Mouse (Mus musculus) left cerebral cortex, adult 11 months (tissue): ENCODE measurements around the gene Abraxas1.

Experiments used
- DNase-seq: peaks from one replicate; pipeline ENCODE4 v3.0.0; 2022; ENCODE audit warnings: low spot score

Abraxas1 gene

DNA sequence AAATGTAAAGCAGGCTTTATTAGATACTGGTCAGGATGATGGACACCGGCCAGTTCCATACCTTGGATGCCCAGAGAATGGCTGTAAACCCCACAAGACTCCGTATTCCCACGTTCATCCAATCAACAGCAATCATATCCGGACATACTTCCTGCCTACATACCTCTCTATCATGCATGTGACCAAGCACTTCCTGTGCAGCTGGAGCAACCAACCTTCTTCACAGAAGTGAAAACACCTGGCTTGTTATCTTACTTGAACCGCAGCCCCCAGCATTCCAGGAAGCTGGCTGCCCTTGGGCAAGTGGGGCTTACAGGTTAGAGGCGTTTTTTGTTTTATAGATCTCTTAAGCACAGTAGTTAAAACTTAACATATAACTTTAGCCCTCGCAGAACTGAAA, 2.1 kb upstream of the Abraxas1 start:
- no peak for DNase-seq

DNA sequence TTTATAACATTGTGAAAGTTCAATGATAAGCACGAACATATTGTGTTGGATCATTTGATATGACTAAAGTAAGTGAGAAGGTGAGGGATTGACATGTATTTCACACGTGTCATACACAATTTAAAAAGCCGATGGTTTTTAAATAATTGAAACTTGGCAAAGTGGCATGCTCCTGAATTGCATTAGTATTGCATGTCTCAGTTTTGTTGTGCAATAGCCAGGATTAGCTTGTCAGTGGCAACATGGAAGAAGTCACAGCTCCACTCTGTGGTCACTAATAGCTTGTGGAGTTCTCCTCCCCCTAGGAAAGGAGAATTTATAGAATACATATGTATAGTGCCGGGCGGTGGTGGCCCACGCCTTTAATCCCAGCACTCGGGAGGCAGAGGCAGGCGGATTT, 610 bp upstream of the Abraxas1 start:
- no peak for DNase-seq

DNA sequence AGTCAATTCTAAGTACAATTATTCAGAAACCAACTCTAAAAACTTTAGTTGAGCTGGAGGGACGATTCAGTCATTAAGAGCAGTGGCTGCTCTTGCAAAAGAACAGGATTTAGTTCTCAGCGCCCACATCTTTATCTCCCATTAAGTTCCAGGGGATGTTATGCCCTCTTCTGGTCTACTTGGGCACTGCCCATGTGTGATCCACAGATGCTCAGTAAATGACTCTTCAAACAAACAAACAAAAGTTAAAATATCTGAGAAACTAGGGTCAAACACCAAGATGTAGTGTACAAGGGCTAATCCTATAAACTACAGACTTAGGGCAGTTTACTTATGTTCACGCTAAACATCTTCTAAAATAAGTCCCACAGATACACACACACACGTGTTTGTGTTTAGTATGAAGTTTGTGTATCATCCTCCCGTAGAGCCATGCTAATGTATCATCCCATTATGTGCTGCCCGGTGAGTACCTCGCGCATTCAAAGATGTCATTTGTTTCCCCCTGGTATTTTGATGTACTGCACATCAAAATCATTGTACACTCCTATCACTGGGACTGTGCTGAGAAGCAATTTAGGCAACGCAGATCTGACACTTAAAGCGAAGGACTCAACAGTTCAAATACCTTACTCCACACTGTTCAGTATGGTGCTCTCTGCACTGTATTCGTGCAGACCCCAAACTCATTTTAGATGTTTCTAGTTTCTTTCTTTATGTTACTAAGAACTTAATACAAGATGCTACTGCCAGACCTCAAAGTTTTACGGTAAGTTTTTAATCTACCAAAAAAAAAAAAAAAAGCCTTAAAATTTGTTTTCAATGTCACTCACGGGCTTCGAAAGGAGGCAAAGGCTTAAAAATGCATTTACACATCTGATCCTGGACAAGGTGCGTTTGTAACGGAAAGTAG, 941 bp downstream of the Abraxas1 start:
- no peak for DNase-seq

DNA sequence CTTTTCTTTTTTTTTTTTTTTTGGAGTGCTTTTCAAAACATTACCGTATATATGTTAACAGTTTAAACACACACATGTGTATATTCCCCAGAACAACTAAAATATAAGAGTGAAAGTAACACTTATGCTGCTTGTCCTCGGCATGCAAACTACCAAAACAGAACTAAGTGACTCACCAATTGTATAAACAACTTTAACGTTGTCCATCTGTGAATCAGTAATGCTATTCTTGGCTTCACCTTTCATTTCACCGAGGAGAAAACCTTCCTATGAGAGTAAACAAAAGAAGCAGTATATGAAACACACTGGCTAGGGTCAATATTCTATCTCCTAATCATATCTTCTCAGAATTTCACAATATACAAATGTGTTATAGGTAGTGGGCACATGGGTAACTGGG, 2.4 kb downstream of the Abraxas1 start:
- DNase-seq: no peak

DNA sequence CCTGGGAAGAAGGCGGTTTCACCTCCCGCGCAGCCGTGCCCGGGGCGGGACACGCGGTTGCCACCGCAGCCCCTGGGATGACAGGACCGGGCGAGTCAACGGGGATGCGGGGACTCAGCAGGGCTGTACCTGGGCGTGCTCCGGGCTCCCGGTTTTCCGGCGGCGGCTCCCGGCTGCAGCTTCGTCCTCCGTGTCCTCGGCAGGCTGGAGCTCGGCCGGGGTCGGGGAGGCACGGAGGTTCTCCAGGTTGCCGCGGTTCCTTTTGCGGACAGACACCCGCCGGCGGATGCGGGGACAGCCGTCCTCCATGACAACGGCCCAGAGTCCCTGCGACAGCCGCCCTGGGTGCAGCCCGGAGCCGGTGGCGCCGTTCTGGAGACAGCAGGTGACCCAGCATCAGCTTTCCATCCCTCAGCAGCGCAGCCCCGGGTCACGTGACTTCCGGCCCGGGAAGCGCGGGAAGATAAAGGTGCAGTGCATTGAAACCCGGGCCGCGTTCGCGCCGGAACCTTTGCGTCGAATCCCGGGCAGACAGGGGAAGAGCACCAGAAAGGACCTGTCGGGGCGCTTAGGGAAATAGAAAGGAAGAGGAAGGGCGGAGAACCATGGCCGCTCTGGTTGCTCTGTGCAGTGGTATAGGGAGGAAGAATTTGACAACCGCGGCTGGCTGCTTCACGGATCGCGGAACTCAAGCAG, 22.5 kb downstream of the Abraxas1 start, which contains the start of the genes Helq and Mrps18c:
TSS of gene Helq (minus strand) at position 434 of the 696 bp plus-strand sequence.
TSS of gene Mrps18c (plus strand) at position 463 of the 696 bp plus-strand sequence.
- DNase-seq: peak; percentile 86

DNA sequence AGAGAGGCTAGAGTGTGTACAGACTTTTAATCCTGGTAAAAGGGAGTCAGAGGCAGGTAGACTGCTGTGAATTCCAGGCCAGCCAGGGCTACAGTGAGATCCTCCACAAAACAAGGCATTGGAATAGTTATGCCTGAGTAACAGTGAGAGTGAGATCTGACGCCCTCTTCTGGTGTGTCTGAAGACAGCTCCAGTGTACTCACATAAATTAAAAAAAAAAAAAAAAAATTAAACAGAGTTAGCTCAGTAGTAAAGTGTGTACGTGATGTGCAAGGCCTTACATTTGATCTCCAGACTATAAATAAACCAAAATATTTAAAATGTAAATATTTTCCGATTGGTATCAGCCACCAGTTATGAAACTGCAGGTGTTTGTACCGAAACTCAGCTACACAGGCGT, 26.7 kb downstream of the Abraxas1 start:
- DNase-seq: no peak

DNA sequence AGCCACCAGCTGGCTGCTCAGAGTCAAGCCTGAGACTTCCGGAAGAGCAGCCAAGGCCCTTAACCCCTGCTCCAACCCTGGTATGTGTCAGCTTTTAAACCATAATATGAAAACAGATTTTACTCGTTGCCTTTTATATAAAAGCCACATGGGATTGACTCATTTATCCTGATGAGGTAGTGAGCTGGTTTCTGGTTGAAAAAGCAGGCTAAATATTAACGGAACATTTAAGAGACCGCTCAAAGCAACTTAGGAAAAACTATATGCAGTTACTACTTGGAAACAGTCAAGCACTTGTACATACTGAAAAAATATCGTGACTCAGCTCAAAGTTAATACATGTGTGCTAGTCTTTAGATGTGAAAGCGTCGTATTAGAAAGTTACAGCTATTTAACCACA, 28.5 kb downstream of the Abraxas1 start:
- no peak for DNase-seq

DNA sequence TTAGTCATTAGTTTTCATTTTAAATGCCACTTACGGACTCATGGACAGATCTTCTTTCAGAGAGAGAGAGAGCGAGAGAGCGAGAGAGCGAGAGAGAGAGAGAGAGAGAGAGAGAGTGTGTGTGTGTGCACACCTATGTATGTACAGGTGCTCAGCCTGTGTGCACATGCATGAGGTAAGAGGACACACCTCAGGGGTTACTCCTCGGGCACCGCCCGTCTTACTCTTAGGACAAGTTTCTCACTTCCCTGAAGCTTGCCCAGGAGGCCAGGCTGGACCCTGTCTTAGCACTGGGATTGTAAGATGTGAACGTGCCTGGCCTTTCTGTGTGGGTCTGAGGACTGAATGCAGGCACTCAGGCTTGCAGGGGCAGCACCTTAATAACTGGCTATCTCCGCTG, 33.2 kb downstream of the Abraxas1 start:
- no peak for DNase-seq

DNA sequence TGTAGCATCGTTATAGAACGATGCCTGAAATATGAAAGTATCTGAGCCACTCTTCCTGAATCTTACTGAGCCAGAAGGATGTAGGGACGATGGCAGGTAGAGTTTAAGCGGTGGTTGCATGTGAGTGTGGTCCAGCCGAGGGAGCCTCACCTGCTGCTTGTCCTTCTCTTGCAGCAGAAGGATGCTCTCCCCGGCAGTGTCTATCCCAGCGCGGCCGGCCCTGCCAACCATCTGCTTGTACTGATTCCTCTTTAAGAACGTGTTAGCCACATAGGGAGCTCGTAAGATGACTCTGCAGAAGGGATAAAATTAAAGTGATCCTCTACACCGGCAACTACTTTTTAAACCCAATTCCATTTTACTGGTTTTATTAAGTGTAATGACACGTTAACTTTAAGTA, 41.8 kb downstream of the Abraxas1 start:
- no peak for DNase-seq

DNA sequence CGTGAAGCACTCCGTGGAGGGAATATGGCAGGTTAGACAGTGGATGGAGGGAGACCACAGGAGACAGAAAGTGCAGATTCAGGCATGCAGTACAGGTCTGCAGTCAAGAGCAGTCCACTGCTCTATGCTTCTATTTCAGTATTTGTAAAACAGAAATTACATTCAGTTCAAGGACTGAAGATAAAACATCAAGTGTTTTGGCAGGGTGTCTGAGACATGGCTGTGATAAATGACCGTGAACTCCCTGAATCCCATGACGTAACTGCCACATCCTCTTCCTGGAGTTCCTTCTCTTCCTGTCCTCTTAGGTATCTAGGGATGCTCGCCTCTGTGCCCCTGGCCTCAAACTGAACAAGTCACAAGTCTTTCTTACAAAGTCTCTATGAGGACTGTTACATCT, 43.9 kb downstream of the Abraxas1 start:
- DNase-seq: no peak

DNA sequence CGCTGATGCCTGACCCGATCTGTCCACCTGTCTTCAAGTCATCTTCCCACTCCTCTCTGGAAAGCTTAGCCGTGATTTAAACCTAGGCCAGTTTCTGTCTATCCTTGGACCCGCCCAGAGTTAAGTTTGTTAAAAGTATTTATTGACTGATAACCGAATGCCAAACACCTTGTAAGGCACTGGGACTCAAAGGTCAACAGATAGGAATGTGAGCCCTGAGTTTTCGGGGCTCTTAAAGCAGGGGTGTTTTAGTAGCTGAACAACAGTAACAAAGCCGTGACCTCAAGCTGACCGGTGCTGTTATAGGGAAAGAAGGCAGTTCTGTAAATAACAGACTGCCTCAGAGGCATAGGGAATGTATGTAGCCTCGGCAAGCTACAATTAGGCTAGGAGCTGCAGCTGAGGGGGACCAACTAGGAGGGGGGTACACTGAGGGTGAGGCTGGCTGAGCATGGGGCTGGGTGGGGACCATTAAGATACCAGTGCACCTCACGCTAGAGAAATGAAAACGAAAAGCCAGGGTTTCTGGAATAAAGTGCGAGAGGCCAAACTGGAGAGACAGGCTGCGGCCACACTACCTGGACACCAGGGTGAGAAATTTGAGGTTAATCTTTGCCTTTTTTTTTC, 44.9 kb downstream of the Abraxas1 start:
- DNase-seq: no peak

DNA sequence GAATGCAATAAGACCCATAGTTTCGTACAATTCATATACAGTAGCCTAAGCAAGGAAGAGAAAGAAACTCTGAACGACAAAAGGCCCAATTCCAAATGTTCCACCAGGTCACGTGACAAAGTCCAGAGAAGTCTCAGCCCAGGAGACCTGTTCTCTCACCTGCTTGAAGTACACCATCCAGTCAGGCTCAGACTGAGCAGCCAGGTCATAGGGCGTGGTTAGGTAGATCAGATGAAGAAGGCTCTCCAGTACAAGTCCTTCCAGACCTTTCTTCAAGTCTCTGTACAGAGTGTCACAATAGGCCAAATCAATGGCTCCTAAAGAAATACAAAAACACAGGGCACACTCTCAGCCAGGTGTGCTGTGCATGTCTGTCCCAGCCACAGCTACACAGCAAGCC, 49.2 kb downstream of the Abraxas1 start:
- no peak for DNase-seq

DNA sequence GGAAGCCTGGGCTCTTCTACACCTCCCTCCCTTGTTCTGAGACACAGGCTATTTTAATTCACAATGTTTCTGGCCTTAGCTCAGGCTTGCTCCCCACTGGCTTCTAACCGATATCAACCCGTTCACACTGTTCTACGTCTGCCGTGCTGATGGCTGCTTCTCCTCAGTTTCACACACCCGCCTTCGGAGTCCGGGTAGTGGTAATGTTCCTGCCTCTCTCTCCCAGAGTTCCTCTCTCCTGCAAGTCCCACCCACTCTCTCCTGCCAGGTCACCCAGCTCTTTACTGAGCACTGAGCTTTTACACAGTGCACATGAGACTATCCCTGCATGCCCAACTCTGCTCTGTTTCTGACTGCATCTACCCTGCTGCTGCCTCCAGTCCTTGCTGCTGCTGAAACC, 54.7 kb downstream of the Abraxas1 start:
- DNase-seq: no peak

DNA sequence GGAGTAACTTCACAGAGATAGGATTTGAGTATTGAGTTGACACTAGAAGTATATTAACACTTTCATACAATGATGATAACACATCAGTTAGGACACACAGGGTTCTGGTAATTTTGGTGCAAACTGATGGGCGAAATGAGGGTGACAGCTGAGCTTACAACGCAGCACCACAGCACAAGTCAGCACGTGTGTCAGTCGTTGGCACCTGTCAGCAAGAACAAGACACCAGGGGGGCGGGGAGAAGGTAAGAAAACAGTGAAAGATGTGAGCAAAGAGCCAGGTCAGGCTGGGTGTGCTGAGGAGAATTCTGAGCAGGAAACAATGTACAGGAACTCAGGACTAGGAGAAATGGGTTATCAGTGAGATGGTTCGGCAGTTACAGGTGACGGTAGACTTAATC, 59.0 kb downstream of the Abraxas1 start:
- DNase-seq: no peak

DNA sequence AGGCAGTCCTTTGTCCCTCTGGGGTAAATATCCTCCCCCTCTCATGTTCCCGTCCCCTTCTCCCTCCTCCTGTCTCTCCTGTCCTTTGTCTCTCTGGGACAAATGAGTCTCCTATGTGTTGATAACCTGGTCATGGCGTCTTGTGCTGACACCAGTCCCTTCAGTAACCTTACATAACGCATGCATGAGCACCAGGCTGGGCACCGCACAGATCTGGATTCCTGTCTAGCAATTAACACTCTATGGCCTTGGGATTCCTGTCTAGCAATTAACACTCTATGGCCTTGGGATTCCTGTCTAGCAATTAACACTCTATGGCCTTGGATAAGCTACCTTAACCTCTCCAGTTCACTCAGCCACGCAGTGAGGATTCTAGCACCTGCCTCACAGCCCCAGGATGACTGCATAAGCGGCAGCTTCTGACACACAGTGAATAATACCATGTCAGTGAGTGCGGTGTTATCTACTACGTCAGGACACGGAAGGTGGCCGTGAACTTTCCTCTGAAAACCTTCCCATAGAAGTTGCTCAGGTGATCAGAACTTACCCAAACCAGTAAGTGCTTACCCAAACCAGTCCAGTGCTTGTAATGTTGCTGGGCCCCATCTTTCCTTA, 60.6 kb downstream of the Abraxas1 start:
- no peak for DNase-seq

DNA sequence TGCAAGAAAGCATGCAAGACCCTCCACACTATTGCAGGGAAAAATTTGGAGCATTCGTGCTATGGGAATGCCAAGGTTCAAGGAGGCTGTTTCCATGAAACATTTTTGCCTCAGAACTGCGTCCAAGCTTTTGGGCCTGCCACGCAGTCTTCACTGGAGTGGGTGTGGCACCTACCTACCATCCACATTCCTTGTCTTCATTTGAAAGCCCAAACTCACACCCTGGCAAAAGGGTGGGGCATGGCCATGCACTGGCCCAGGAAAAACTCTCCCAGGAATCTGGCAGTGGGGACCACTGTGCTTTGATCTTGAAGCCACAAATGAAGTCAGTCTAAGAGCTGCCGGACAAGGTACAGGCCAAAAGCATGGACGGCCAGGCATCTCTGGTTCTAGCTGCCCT, 62.6 kb downstream of the Abraxas1 start:
- DNase-seq: no peak
